Mouse (Mus musculus) CH12.LX (cell line): ENCODE results near the gene Atrnl1.

Experiments used
- CTCF ChIP-seq, 2 experiments: IDR thresholded peaks in 1 of 2; conservative IDR thresholded peaks in 1 of 2; 2 replicates each; pipeline ENCODE4 v1.5.1; 2011 to 2012; ENCODE audit warnings: low read depth in 2 of 2, low read length in 2 of 2, improper control_type of control experiment in 1 of 2, inconsistent platforms in 1 of 2, mild to moderate bottlenecking in 1 of 2, moderate library complexity in 1 of 2
- EP300 ChIP-seq: IDR thresholded peaks from 2 replicates; pipeline ENCODE4 v1.6.1; 2011; ENCODE audit warnings: low read length, improper control_type of control experiment
- ETS1 ChIP-seq: conservative IDR thresholded peaks from 2 replicates; pipeline ENCODE4 v1.6.1; 2012; ENCODE audit warnings: low read depth, mild to moderate bottlenecking, inconsistent platforms, low read length, improper control_type of control experiment, moderate library complexity
- MAFK ChIP-seq: IDR thresholded peaks from 2 replicates; pipeline ENCODE4 v1.6.1; 2011; ENCODE audit warnings: low read length, improper control_type of control experiment; ENCODE audit not compliant: insufficient replicate concordance
- POLR2A ChIP-seq: IDR thresholded peaks from 2 replicates; pipeline ENCODE4 v1.6.1; 2011; ENCODE audit warnings: low read depth, mild to moderate bottlenecking, improper control_type of control experiment, low read length
- POLR2AphosphoS2 ChIP-seq: IDR thresholded peaks from 2 replicates; pipeline ENCODE4 v1.6.1; 2011; ENCODE audit warnings: low read depth, low read length, improper control_type of control experiment

DNA sequence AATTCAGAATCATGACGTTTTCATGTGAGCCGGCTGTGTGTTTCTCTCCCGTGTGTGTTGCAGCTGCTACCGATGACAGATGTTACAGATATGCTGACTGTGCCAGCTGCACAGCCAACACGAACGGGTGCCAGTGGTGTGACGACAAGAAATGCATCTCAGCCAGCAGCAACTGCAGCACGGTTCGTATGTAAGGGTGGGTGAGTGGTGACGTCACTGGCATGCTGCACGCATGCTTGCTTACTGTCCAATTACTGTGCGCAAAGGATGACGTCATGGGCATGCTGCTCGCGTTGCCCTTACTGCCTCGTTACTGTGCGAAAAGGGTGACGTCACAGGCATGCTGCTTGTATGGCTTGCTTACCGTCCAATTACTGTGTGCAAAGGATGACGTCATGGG is 75.8 kb downstream of the Atrnl1 start:
- no peak for TF ChIP-seq EP300
- no peak for TF ChIP-seq POLR2AphosphoS2
- TF ChIP-seq ETS1: no peak
- no peak for TF ChIP-seq CTCF (conservative IDR thresholded peaks at IDR 0.05 in 1 of 2, IDR thresholded peaks at IDR 0.05 in 1 of 2; ENCODE audit: low read depth in 2 of 2, low read length in 2 of 2)
- no peak for TF ChIP-seq POLR2A
- no peak for TF ChIP-seq MAFK
